Mouse (Mus musculus): ENCODE results near the gene Pax7. TPM values are rescaled to one million over a fixed set of nuclear protein-coding genes. Genes with fewer than 3 reads are reported as not detected.

The Pax7 gene
- polyA plus RNA-seq, 1 experiment: 0.37 TPM

DNA sequence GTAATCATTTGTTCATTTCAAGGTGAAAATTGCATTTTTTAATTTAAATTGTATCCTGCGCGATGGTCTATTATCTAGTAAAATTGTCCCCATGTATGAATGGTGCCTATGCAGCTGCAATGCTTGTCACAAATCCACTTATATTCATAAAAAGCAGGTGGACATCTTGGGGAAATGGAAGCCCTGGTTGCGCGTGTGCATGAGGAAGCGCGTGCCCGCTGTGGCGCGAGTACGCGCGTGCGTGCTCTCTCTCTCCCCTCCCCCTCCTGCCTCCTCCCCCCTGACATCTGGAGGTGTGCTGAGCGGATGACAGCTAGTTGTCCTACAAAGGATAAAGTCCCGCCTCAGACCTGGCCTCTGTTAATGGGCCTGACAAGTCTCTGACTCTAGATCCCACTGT, 107.9 kb downstream of the Pax7 start:
- Histone ChIP-seq H3K36me3 (ENCODE audit: control insufficient read depth, insufficient read depth) (no peaks in the 10 kb centered on the region), H3K79me2 (ENCODE audit: control insufficient read depth, insufficient read depth) (no peaks in the 10 kb centered on the region), H3ac (ENCODE audit: control insufficient read depth, insufficient read length) (no peak overlapping the region), H3K27me3 (ENCODE audit: control insufficient read depth, insufficient read depth, insufficient read length) (no peaks in the 10 kb centered on the region), H3K4me2 (ENCODE audit: low read depth) (no peak overlapping the region), H3K4me3 (no peak overlapping the region)
- no peak for TF ChIP-seq MAX (IDR thresholded peaks at IDR 0.05; ENCODE audit: low read depth)
- TF ChIP-seq MYOD1 (IDR thresholded peaks at IDR 0.05; ENCODE audit: control insufficient read depth in 1 of 3, insufficient read length in 2 of 3, low read depth in 2 of 3): no peak
- TF ChIP-seq POLR2A (IDR thresholded peaks at IDR 0.05; ENCODE audit: insufficient read length, low read depth): no peak

DNA sequence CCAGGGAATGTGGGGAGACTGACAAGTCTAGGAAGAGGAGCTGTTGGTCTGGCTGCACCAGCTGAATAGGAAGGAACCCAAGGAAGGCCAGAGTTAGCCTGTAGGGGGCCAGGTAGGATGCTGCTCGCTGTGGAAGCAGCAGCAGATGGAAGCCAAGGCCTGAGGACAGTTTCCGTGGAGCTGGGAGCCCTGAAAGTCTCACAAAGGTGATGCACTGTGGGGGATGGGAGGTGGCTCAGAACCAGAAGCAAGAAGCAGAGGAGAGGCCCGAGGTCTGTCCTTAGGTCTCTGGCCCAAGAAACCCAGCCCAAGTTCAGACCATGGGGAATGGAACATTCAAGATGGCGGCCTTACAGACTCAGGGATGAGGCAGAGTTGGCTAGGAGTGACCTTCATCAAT, 109.0 kb downstream of the Pax7 start:
- TF ChIP-seq TCF12 (IDR thresholded peaks at IDR 0.05; ENCODE audit: insufficient read depth, poor library complexity, severe bottlenecking) (no peak), SRF (IDR thresholded peaks at IDR 0.05; ENCODE audit: control insufficient read depth, insufficient read length, low read depth) (no peak), MYOG (IDR thresholded peaks at IDR 0.05; ENCODE audit: control insufficient read depth in 1 of 3, insufficient read depth in 1 of 3, insufficient read length in 2 of 3, low read depth in 2 of 3) (no peak), MYOD1 (IDR thresholded peaks at IDR 0.05; ENCODE audit: control insufficient read depth in 1 of 3, insufficient read length in 2 of 3, low read depth in 2 of 3) (no peak), TCF3 (IDR thresholded peaks at IDR 0.05; ENCODE audit: insufficient read length, low read depth) (no peak), E2F4 (IDR thresholded peaks at IDR 0.05; ENCODE audit: insufficient read depth) (no peak), MAX (IDR thresholded peaks at IDR 0.05; ENCODE audit: low read depth) (no peak), REST (IDR thresholded peaks at IDR 0.05; ENCODE audit: insufficient read depth, insufficient read length) (no peak), USF1 (IDR thresholded peaks at IDR 0.05; ENCODE audit: low read depth) (no peak), POLR2AphosphoS2 (IDR thresholded peaks at IDR 0.05; ENCODE audit: insufficient read length, low read depth) (no peak)
- H3ac ChIP-seq (ENCODE audit: control insufficient read depth, insufficient read length): no peak overlapping the region
- no peaks in the 10 kb centered on the region for H3K79me2 ChIP-seq (ENCODE audit: control insufficient read depth, insufficient read depth)
- H3K36me3 ChIP-seq (ENCODE audit: control insufficient read depth, insufficient read depth): no peaks in the 10 kb centered on the region
- H3K4me2 ChIP-seq (ENCODE audit: low read depth): no peak overlapping the region
- H3K27me3 ChIP-seq (ENCODE audit: control insufficient read depth, insufficient read depth, insufficient read length): no peaks in the 10 kb centered on the region
- H3K4me3 ChIP-seq: no peak overlapping the region

DNA sequence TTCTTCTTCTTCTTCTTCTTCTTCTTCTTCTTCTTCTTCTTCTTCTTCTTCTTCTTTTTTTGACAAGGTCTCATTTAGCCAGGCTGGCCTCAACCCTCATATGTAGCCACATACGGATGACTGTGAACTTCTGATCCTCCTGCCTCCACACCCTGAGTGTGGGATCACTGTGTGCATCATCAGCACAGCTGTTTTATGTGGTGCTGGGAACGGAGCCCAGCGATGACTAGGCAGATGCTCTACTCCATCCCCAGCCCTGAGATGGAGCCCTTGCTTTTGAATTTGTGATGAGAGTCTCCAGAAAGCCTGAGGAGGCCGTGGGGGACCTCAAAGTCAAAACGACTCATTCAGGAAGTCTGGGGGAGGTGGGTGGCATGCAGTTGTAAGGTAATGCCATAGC, 114.3 kb downstream of the Pax7 start:
- no peaks in the 10 kb centered on the region for H3K27me3 ChIP-seq (ENCODE audit: control insufficient read depth, insufficient read depth, insufficient read length)
- no peak overlapping the region for H3K4me3 ChIP-seq
- no peak overlapping the region for H3ac ChIP-seq (ENCODE audit: control insufficient read depth, insufficient read length)
- TF ChIP-seq SRF (IDR thresholded peaks at IDR 0.05; ENCODE audit: control insufficient read depth, insufficient read length, low read depth) (no peak), TCF3 (IDR thresholded peaks at IDR 0.05; ENCODE audit: insufficient read length, low read depth) (peak; percentile 10), REST (IDR thresholded peaks at IDR 0.05; ENCODE audit: insufficient read depth, insufficient read length) (no peak), MYOD1 (IDR thresholded peaks at IDR 0.05; ENCODE audit: control insufficient read depth in 1 of 3, insufficient read length in 2 of 3, low read depth in 2 of 3) (peak in 2 of 3 experiments; percentile 69 to 87), MYOG (IDR thresholded peaks at IDR 0.05; ENCODE audit: control insufficient read depth in 1 of 3, insufficient read depth in 1 of 3, insufficient read length in 2 of 3, low read depth in 2 of 3) (peak in 1 of 3 experiments; percentile 20)
- H3K79me2 ChIP-seq (ENCODE audit: control insufficient read depth, insufficient read depth): no peaks in the 10 kb centered on the region
- no peak overlapping the region for H3K4me2 ChIP-seq (ENCODE audit: low read depth)
- no peaks in the 10 kb centered on the region for H3K36me3 ChIP-seq (ENCODE audit: control insufficient read depth, insufficient read depth)

DNA sequence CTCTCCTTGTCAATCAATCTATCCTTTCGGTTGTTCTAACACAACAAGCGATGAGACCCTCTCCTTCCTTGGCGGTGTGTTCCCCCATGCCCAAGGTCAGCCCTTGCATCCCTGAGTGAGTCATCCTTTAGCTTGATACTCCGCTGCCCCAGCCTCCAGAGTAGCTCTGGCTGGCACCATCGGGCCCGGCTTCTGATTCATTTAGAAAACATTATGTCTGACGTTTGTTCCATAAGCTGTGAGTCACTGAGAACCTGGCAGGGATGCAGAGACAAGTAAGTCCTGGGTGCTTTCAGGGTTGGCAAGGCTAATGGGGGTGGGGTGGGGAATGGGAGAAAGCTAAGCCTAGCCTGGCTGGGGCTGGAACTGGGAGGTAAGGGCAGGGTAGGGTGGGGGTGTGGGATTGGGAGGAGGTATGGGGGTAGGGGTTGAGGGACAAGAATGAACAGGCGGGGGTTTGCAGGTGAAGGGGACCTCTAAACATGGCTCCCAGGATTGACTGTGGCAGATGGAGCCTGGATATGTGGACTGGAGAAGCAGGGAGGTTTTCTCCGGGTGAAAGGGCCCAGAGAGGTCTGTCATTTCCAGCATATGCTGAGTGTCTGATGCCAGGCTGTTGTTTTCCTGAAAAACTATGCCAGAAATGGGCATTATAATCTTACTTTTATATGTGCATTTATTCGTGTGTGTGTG, 116.7 kb downstream of the Pax7 start:
- no peaks in the 10 kb centered on the region for H3K79me2 ChIP-seq (ENCODE audit: control insufficient read depth, insufficient read depth)
- peak overlapping the region; percentile 28 for H3K4me2 ChIP-seq (ENCODE audit: low read depth)
- H3K36me3 ChIP-seq (ENCODE audit: control insufficient read depth, insufficient read depth): no peaks in the 10 kb centered on the region
- no peaks in the 10 kb centered on the region for H3K27me3 ChIP-seq (ENCODE audit: control insufficient read depth, insufficient read depth, insufficient read length)
- TF ChIP-seq USF1 (IDR thresholded peaks at IDR 0.05; ENCODE audit: low read depth) (no peak), MYOD1 (IDR thresholded peaks at IDR 0.05; ENCODE audit: control insufficient read depth in 1 of 3, insufficient read length in 2 of 3, low read depth in 2 of 3) (peak; percentile 28 to 78 (median 72))
- H3ac ChIP-seq (ENCODE audit: control insufficient read depth, insufficient read length): no peak overlapping the region
- H3K4me3 ChIP-seq: no peak overlapping the region

DNA sequence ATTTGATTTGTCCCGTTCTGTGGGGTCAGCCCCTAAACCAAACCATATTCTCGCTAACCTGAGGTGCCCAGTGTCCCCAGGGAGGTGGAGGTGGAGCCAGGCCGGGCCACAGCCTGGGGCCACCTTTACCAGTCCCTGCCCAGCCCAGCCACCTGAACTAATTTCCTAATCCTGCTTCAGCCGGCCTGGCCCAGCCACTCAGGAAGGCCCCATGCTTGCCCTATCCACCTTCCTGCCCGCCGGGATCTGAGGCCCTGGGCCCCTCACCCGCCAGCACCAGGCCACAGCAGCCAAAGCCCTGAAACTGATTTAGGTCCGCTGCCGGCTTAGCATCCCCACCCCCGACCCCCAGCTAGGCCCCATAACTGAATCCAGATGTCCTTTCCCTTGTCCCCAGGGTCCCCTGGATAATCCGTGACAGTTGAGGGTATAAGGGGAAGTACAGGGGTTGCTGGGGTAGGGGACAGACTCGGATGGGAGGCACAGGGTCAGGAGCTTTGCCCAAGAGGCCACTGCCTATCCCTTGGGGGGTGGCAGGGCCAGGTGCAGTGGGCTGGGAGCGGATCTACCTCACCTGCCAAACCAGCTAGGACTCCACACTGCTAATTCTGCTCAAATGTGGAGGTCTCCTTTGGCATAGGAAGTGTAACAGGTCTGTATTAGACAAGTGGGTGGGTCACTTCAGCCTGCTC, 117.9 kb downstream of the Pax7 start:
- no peak overlapping the region for H3K4me2 ChIP-seq (ENCODE audit: low read depth)
- H3K79me2 ChIP-seq (ENCODE audit: control insufficient read depth, insufficient read depth): no peaks in the 10 kb centered on the region
- no peak for TF ChIP-seq CEBPB (IDR thresholded peaks at IDR 0.05; ENCODE audit: insufficient read depth, poor library complexity, severe bottlenecking)
- H3K36me3 ChIP-seq (ENCODE audit: control insufficient read depth, insufficient read depth): no peaks in the 10 kb centered on the region
- no peaks in the 10 kb centered on the region for H3K27me3 ChIP-seq (ENCODE audit: control insufficient read depth, insufficient read depth, insufficient read length)
- no peak overlapping the region for H3ac ChIP-seq (ENCODE audit: control insufficient read depth, insufficient read length)
- no peak overlapping the region for H3K4me3 ChIP-seq

All from myocyte (in vitro differentiated cells).